Mouse (Mus musculus): ENCODE measurements at regions not wholly inside any gene's neighbourhood (a gene's known extent, or its start where the extent isn't known, plus 50 kb on each side); places are given as distances from the start of the nearest gene placed in this dataset.
"Not testable (repeated sequence)": the region's sequence is repeated elsewhere in the genome, so short reads cannot be mapped to it uniquely, and the experiment has no call there.

GRCm38 (mm10) chr13:26951461-26951860 is 105.9 kb upstream of the Prl start:
- Histone ChIP-seq H3K27me3 (ENCODE audit: control insufficient read depth, insufficient read depth, low read length) (no peaks in the 10 kb centered on the region), H3K36me3 (ENCODE audit: control insufficient read depth, insufficient read depth, low read length) (no peaks in the 10 kb centered on the region), H3K9ac (ENCODE audit: low read length) (no peak overlapping the region), H3K4me2 (ENCODE audit: low read length) (no peak overlapping the region), H3K9me3 (ENCODE audit: control insufficient read depth, low read length) (no peaks in the 10 kb centered on the region), H3K27ac (replicated peaks in 1 of 2; ENCODE audit: control insufficient read depth in 1 of 2, insufficient read depth in 1 of 2, low read depth in 2 of 2, low read length in 2 of 2) (no peak overlapping the region), H3K4me3 (ENCODE audit: control insufficient read depth in 1 of 2, insufficient read depth in 1 of 2, low read depth in 1 of 2, low read length in 2 of 2) (no peak overlapping the region), H3K4me1 (ENCODE audit: control insufficient read depth in 2 of 2, insufficient read depth in 2 of 2, low read length in 2 of 2) (no peaks in the 10 kb centered on the region)
- 80% methylated on average over 2 of the region's 2 CpGs for WGBS
- ATAC-seq (ENCODE audit: insufficient number of reproducible peaks, insufficient read depth, low FRiP score, low read depth): no peak

- Histone ChIP-seq H3K27ac (replicated peaks in 1 of 2; ENCODE audit: control insufficient read depth in 1 of 2, insufficient read depth in 1 of 2, low read depth in 2 of 2, low read length in 2 of 2) (no peak overlapping the region), H3K4me1 (ENCODE audit: control insufficient read depth in 2 of 2, insufficient read depth in 2 of 2, low read length in 2 of 2) (no peaks in the 10 kb centered on the region), H3K9ac (ENCODE audit: low read length) (no peak overlapping the region), H3K27me3 (ENCODE audit: control insufficient read depth, insufficient read depth, low read length) (no peaks in the 10 kb centered on the region), H3K4me3 (ENCODE audit: control insufficient read depth in 1 of 2, insufficient read depth in 1 of 2, low read depth in 1 of 2, low read length in 2 of 2) (no peak overlapping the region), H3K9me3 (ENCODE audit: control insufficient read depth, low read length) (no peaks in the 10 kb centered on the region), H3K4me2 (ENCODE audit: low read length) (no peak overlapping the region), H3K36me3 (ENCODE audit: control insufficient read depth, insufficient read depth, low read length) (no peaks in the 10 kb centered on the region)
- ATAC-seq (ENCODE audit: insufficient number of reproducible peaks, insufficient read depth, low FRiP score, low read depth): no peak
- WGBS: 65% methylated on average over 2 of the region's 2 CpGs
Measured at GRCm38 (mm10) chr13:26953834-26954233, 103.5 kb upstream of the Prl start.

- 68% methylated on average over 4 of the region's 4 CpGs for WGBS
- Histone ChIP-seq H3K9ac (ENCODE audit: low read length) (no peak overlapping the region), H3K27me3 (ENCODE audit: control insufficient read depth, insufficient read depth, low read length) (no peaks in the 10 kb centered on the region), H3K36me3 (ENCODE audit: control insufficient read depth, insufficient read depth, low read length) (no peaks in the 10 kb centered on the region), H3K4me3 (ENCODE audit: control insufficient read depth in 1 of 2, insufficient read depth in 1 of 2, low read depth in 1 of 2, low read length in 2 of 2) (no peak overlapping the region), H3K4me2 (ENCODE audit: low read length) (no peak overlapping the region), H3K4me1 (ENCODE audit: control insufficient read depth in 2 of 2, insufficient read depth in 2 of 2, low read length in 2 of 2) (no peaks in the 10 kb centered on the region), H3K27ac (replicated peaks in 1 of 2; ENCODE audit: control insufficient read depth in 1 of 2, insufficient read depth in 1 of 2, low read depth in 2 of 2, low read length in 2 of 2) (no peak overlapping the region), H3K9me3 (ENCODE audit: control insufficient read depth, low read length) (no peaks in the 10 kb centered on the region)
- no peak for ATAC-seq (ENCODE audit: insufficient number of reproducible peaks, insufficient read depth, low FRiP score, low read depth)
Measured at GRCm38 (mm10) chr13:26959534-26960100, 97.8 kb upstream of the Prl start.

GRCm38 (mm10) chr13:26960531-26960930 is 96.8 kb upstream of the Prl start:
- H3K4me1 ChIP-seq (ENCODE audit: control insufficient read depth in 2 of 2, insufficient read depth in 2 of 2, low read length in 2 of 2); H3K27me3 ChIP-seq (ENCODE audit: control insufficient read depth, insufficient read depth, low read length); H3K9me3 ChIP-seq (ENCODE audit: control insufficient read depth, low read length); H3K4me2 ChIP-seq (ENCODE audit: low read length); ATAC-seq (ENCODE audit: insufficient number of reproducible peaks, insufficient read depth, low FRiP score, low read depth); H3K36me3 ChIP-seq (ENCODE audit: control insufficient read depth, insufficient read depth, low read length); H3K4me3 ChIP-seq (ENCODE audit: control insufficient read depth in 1 of 2, insufficient read depth in 1 of 2, low read depth in 1 of 2, low read length in 2 of 2); H3K27ac ChIP-seq (replicated peaks in 1 of 2; ENCODE audit: control insufficient read depth in 1 of 2, insufficient read depth in 1 of 2, low read depth in 2 of 2, low read length in 2 of 2); H3K9ac ChIP-seq (ENCODE audit: low read length): not testable (repeated sequence)

- H3K9ac ChIP-seq (ENCODE audit: low read length): no peak overlapping the region
- no peaks in the 10 kb centered on the region for H3K27me3 ChIP-seq (ENCODE audit: control insufficient read depth, insufficient read depth, low read length)
- no peak for ATAC-seq (ENCODE audit: insufficient number of reproducible peaks, insufficient read depth, low FRiP score, low read depth)
- H3K4me2 ChIP-seq (ENCODE audit: low read length): no peak overlapping the region
- no peaks in the 10 kb centered on the region for H3K36me3 ChIP-seq (ENCODE audit: control insufficient read depth, insufficient read depth, low read length)
- WGBS: 88% methylated on average over 1 of the region's 1 CpGs
- H3K4me3 ChIP-seq (ENCODE audit: control insufficient read depth in 1 of 2, insufficient read depth in 1 of 2, low read depth in 1 of 2, low read length in 2 of 2): no peak overlapping the region
- no peak overlapping the region for H3K27ac ChIP-seq (replicated peaks in 1 of 2; ENCODE audit: control insufficient read depth in 1 of 2, insufficient read depth in 1 of 2, low read depth in 2 of 2, low read length in 2 of 2)
- H3K9me3 ChIP-seq (ENCODE audit: control insufficient read depth, low read length): no peaks in the 10 kb centered on the region
- no peaks in the 10 kb centered on the region for H3K4me1 ChIP-seq (ENCODE audit: control insufficient read depth in 2 of 2, insufficient read depth in 2 of 2, low read length in 2 of 2)
Measured at GRCm38 (mm10) chr13:26976024-26976423, 81.3 kb upstream of the Prl start.

- Histone ChIP-seq H3K4me1 (ENCODE audit: control insufficient read depth in 2 of 2, insufficient read depth in 2 of 2, low read length in 2 of 2) (no peaks in the 10 kb centered on the region), H3K4me2 (ENCODE audit: low read length) (no peak overlapping the region), H3K27me3 (ENCODE audit: control insufficient read depth, insufficient read depth, low read length) (no peaks in the 10 kb centered on the region), H3K9me3 (ENCODE audit: control insufficient read depth, low read length) (no peaks in the 10 kb centered on the region), H3K4me3 (ENCODE audit: control insufficient read depth in 1 of 2, insufficient read depth in 1 of 2, low read depth in 1 of 2, low read length in 2 of 2) (no peak overlapping the region), H3K9ac (ENCODE audit: low read length) (no peak overlapping the region), H3K27ac (replicated peaks in 1 of 2; ENCODE audit: control insufficient read depth in 1 of 2, insufficient read depth in 1 of 2, low read depth in 2 of 2, low read length in 2 of 2) (no peak overlapping the region), H3K36me3 (ENCODE audit: control insufficient read depth, insufficient read depth, low read length) (no peaks in the 10 kb centered on the region)
- 62% methylated on average over 1 of the region's 1 CpGs for WGBS
- no peak for ATAC-seq (ENCODE audit: insufficient number of reproducible peaks, insufficient read depth, low FRiP score, low read depth)
Measured at GRCm38 (mm10) chr13:26980475-26980874, 76.9 kb upstream of the Prl start.
